Mouse (Mus musculus) liver, postnatal 0 days (tissue): Measurements from ENCODE around the gene Cwf19l1. TPM values are rescaled to one million over a fixed set of nuclear protein-coding genes. Genes with fewer than 3 reads are reported as not detected.
"Not testable (repeated sequence)": the region's sequence is repeated elsewhere in the genome, so short reads cannot be mapped to it uniquely, and the experiment has no call there.

Source experiments
- ATAC-seq: fragments of 200-750 bp; cut with Nextera tagmentation; 2 replicates; pipeline ENCODE4 v1.8.0; 2017; ENCODE audit warnings: mild to moderate bottlenecking, moderate library complexity
- DNase-seq: peaks from one replicate; pipeline ENCODE4 v3.0.0-alpha.2; 2016
- H3K27ac ChIP-seq: fragments of 300-500 bp; sonication (generic); 2 replicates; pipeline ENCODE4 v1.5.1; 2014; ENCODE audit warnings: antibody characterized with exemption, moderate library complexity, mild to moderate bottlenecking, low read depth
- H3K27me3 ChIP-seq: fragments of 300-500 bp; sonication (generic); 2 replicates; pipeline ENCODE4 v1.6.1; 2014; ENCODE audit warnings: low read length, control low read depth, mixed read lengths; ENCODE audit not compliant: insufficient read depth
- H3K36me3 ChIP-seq: fragments of 300-500 bp; sonication (generic); replicated peaks from 2 replicates; pipeline ENCODE4 v1.6.1; 2014; ENCODE audit warnings: mild to moderate bottlenecking, control low read depth, low read length, moderate library complexity, mixed read lengths; ENCODE audit not compliant: insufficient read depth
- H3K4me1 ChIP-seq: fragments of 300-500 bp; sonication (generic); 2 replicates; pipeline ENCODE4 v1.6.1; 2014; ENCODE audit warnings: antibody characterized with exemption, mild to moderate bottlenecking, control low read depth; ENCODE audit not compliant: insufficient read depth
- H3K4me2 ChIP-seq: fragments of 300-500 bp; sonication (generic); 2 replicates; pipeline ENCODE4 v1.6.1; 2014; ENCODE audit warnings: low read depth, mild to moderate bottlenecking, low read length, moderate library complexity, mixed read lengths
- H3K4me3 ChIP-seq: fragments of 300-500 bp; sonication (generic); 2 replicates; pipeline ENCODE4 v1.5.1; 2014; ENCODE audit warnings: low read depth, low read length
- H3K9ac ChIP-seq: fragments of 300-500 bp; sonication (generic); replicated peaks from 2 replicates; pipeline ENCODE4 v1.6.1; 2014; ENCODE audit warnings: mild to moderate bottlenecking, moderate library complexity
- H3K9me3 ChIP-seq: fragments of 300-500 bp; sonication (generic); 2 replicates; pipeline ENCODE4 v1.6.1; 2016; ENCODE audit warnings: mild to moderate bottlenecking, control low read depth, low read length, mixed read lengths
- CTCF ChIP-seq: sonication (generic); IDR thresholded peaks from 2 replicates; pipeline ENCODE4 v1.5.1; 2016; ENCODE audit warnings: antibody characterized with exemption, low read depth
- EP300 ChIP-seq: IDR thresholded peaks from 2 replicates; pipeline ENCODE4 v1.6.1; 2016; ENCODE audit warnings: antibody characterized with exemption, low read depth, mild to moderate bottlenecking
- WGBS: fragments of 180-500 bp; shearing (Covaris S2); extraction: QIAGEN DNeasy Blood & Tissue Kit; methylation state at CpG from one replicate; pipeline ENCODE4 v1.1.7; 2014; ENCODE audit not compliant: insufficient replicate concordance; 5-methylcytosine and 5-hydroxymethylcytosine counted together
- polyA plus RNA-seq: library from polyadenylated mRNA; unstranded; fragments of >200 nt; fragmentation: Nextera tagmentation; extraction: Ambion mirVana; gene quantifications from 2 replicates; pipeline ENCODE4 v1.2.1, GENCODE M21; 2015

Gene Cwf19l1
- polyA plus RNA-seq, 1 experiment from 2014 or later: 12.6 TPM

- Histone ChIP-seq H3K9ac (no peak overlapping the region), H3K36me3 (peaks cover 75% of the 10 kb centered on the region), H3K27me3 (no peaks in the 10 kb centered on the region), H3K4me3 (no peak overlapping the region), H3K9me3 (no peaks in the 10 kb centered on the region), H3K4me2 (no peak overlapping the region), H3K4me1 (no peaks in the 10 kb centered on the region; the same call in 1 of the 2 replicates), H3K27ac (no peak overlapping the region)
- no peak for ATAC-seq
- 89% methylated on average over 7 of the region's 7 CpGs for WGBS
- DNase-seq: no peak
- TF ChIP-seq CTCF (no peak), EP300 (no peak)
Observed at GRCm38 (mm10) chr19:44121137-44121536, 14.5 kb downstream of the Cwf19l1 start.

DNA sequence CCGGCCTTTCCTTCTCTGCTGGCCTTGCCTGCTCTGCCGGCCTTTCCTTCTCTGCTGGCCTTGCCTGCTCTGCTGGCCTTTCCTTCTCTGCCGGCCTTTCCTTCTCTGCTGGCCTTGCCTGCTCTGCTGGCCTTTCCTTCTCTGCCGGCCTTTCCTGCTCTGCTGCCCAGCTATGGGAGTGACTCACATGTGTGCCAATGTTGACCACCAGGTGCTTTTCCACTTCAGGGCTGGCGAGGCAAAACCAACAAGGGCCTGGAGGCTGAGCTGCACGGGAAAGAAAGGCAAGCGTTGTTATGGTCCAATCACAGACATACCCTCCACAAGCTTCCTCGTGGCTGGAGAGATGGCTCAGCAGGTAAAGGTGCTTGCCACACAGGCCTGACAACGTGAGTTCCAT, 15.0 kb downstream of the Cwf19l1 start:
- not testable (repeated sequence) for H3K9ac ChIP-seq, H3K4me2 ChIP-seq, H3K27ac ChIP-seq, H3K4me1 ChIP-seq, H3K9me3 ChIP-seq, DNase-seq, H3K4me3 ChIP-seq, H3K27me3 ChIP-seq, ATAC-seq
- WGBS: 89% methylated on average over 7 of the region's 9 CpGs
- H3K36me3 ChIP-seq: peaks cover 75% of the 10 kb centered on the region

DNA sequence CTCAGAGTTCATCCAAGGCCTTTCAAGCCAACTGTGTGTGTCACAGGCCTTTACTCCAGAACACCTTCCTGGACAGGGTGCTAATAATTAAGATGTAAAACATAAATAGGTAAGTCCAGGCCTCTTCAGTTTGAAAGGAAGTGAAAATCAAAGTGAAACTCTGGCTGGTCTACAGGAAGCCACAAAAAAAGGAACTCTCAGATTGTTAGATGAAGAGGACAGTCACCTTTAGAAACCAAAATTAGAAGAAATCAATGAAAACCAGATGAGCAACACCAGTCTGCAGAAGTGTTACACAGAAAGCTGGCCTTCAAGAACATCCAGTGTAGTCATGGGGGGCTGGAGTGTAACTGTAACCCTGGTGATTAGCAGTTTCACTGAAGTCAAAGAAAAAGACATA, 17.9 kb downstream of the Cwf19l1 start:
- Histone ChIP-seq H3K4me1 (no peaks in the 10 kb centered on the region; the same call in 1 of the 2 replicates), H3K9me3 (no peaks in the 10 kb centered on the region), H3K4me2 (no peak overlapping the region), H3K4me3 (no peak overlapping the region), H3K27me3 (no peaks in the 10 kb centered on the region), H3K27ac (no peak overlapping the region), H3K9ac (no peak overlapping the region), H3K36me3 (peaks cover 69% of the 10 kb centered on the region)
- no peak for ATAC-seq
- no peak for DNase-seq
- no peak for TF ChIP-seq EP300
- TF ChIP-seq CTCF: no peak

- Histone ChIP-seq H3K4me3 (no peak overlapping the region), H3K4me2 (no peak overlapping the region), H3K9ac (no peak overlapping the region), H3K36me3 (peaks cover 38% of the 10 kb centered on the region), H3K9me3 (no peaks in the 10 kb centered on the region), H3K27ac (no peak overlapping the region), H3K27me3 (no peaks in the 10 kb centered on the region), H3K4me1 (peaks cover 7% of the 10 kb centered on the region)
- ATAC-seq (no peak), DNase-seq (peak; percentile 26)
- 64% methylated on average over 7 of the region's 7 CpGs for WGBS
- TF ChIP-seq EP300: no peak
- peak; percentile 55 for TF ChIP-seq CTCF
Observed at GRCm38 (mm10) chr19:44111706-44112105, 24.0 kb downstream of the Cwf19l1 start.

DNA sequence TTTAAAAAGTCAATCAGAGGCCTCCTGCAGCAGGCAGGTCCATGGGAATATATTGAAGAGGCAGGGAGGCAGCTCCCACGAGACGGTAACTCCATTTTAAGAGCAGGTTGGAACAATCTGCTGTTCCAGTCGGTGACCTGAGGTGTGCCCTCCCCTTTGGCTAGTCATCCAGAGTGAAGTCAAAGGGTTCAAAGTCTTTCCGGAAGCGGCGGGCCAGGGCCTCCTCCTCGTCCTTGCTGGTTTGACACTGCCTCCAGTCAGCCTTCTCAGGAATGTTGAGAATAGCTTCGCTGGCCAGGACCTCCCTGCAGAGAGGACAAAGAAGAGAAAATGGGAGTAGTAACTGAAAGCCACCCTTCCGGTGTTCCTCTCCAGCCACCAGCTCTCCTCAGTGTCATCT, 25.3 kb downstream of the Cwf19l1 start:
- H3K4me1 ChIP-seq: peaks cover 17% of the 10 kb centered on the region

DNA sequence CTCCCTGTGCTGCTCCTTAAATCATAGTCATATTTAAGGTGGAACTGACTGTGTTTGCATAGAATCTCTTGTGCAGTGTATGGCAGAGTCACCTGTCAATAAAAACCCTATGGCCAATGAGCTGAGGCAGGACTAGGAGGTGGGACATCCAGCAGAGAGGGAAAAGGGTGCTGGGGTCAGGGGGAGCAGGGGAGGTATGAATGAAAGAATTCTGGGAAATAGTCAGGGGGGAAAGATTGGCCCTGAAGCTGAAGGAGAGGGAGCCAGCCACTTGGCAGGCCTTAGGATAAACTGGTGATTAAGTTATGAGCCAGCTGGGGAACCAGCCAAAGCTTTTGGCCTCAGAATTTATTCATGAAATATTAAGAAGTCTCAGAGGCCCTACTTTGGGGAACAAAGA, 26.7 kb downstream of the Cwf19l1 start:
- H3K4me3 ChIP-seq: no peak overlapping the region
- H3K36me3 ChIP-seq: peaks cover 23% of the 10 kb centered on the region
- no peaks in the 10 kb centered on the region for H3K9me3 ChIP-seq
- H3K27me3 ChIP-seq: no peaks in the 10 kb centered on the region
- no peak for DNase-seq
- no peak for ATAC-seq
- no peak for TF ChIP-seq EP300
- TF ChIP-seq CTCF: no peak
- peaks cover 25% of the 10 kb centered on the region for H3K4me1 ChIP-seq
- no peak overlapping the region for H3K4me2 ChIP-seq
- no peak overlapping the region for H3K27ac ChIP-seq
- no peak overlapping the region for H3K9ac ChIP-seq

More for the DNA sequence above, 25.3 kb downstream of the Cwf19l1 start:
- H3K4me2 ChIP-seq: no peak overlapping the region
- WGBS: 59% methylated on average over 9 of the region's 9 CpGs
- TF ChIP-seq EP300: no peak; the same call in 1 of the 2 replicates
- no peak for TF ChIP-seq CTCF
- no peaks in the 10 kb centered on the region for H3K27me3 ChIP-seq
- ATAC-seq (peak; percentile 47; the same call in 1 of the 2 replicates), DNase-seq (peak; percentile 65)
- no peak overlapping the region for H3K4me3 ChIP-seq
- peaks cover 32% of the 10 kb centered on the region for H3K36me3 ChIP-seq
- no peaks in the 10 kb centered on the region for H3K9me3 ChIP-seq
- no peak overlapping the region; the same call in 1 of the 2 replicates for H3K9ac ChIP-seq
- H3K27ac ChIP-seq: peak overlapping the region; percentile 75
